8 mouse cellular contexts compared by ENCODE assay signal in the genomic region with DNA sequence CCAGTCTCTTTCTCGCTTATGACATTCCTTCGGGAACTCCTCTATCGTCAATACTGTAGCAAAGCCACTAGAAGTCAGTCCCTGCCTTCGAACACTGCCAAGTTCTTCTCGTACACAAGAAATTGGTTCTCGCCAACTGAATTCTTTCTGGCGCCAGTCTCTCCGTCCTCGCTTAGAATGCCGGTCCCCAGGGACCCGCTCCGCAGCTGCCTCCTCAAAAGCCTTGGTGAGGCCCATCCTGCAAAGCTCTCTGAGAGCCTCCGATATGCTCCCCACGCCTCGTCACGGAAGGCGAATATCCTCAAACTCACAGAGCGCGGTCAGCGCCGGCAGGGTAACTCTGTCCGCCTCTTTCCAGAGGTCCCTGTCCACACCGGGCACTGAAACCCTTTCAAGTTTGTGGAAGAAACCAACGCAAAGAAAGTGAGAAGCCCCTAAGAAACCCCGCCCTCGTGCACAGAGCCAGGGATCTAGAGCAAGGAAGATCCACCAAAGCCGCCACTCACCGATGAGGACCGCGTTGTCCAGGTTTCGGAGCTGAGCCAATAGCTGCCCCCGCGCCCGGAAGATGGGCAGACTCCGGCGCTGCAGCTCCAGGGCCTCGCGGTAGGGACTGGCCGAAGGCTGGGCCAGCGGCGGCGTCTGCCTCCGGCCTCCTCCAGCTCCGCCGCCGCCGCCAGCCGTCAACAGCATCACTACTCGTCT. TPM values are rescaled to one million over a fixed set of nuclear protein-coding genes. Genes with fewer than 3 reads are reported as not detected.
DNase-seq lines count a peak whose midpoint lies in the region; ATAC-seq and TF ChIP-seq lines count a peak whose summit lies in the region.

No protein-coding gene starts in this region.

- DNase-seq in adrenal gland, postnatal 36 days: peak; percentile 73 to 77
- no peak for DNase-seq in adrenal gland, adult 18-20 months (ENCODE audit: low spot score in 2 of 2)
- DNase-seq in thymus, adult 2 months: no peak
- DNase-seq in thymus, postnatal 10 days (ENCODE audit: low spot score in 2 of 2): no peak
- DNase-seq in gastrocnemius, postnatal 25 days: peak; percentile 13
- no peak for DNase-seq in liver, embryonic 13.5 days
- peak; percentile 34 for DNase-seq in splenic B cell, adult 2 months (ENCODE audit: low read depth, low spot score)
- no peak for DNase-seq in frontal cortex, postnatal 14 days (ENCODE audit: low spot score in 2 of 2)

- H3K27me3 ChIP-seq in thymus, adult 2 months (ENCODE audit: control insufficient read depth, insufficient read depth, low read length): no peaks in the 10 kb centered on the region
- H3K27me3 ChIP-seq in liver, embryonic 13.5 days: no peaks in the 10 kb centered on the region
- H3K27me3 ChIP-seq in splenic B cell, adult 2 months (ENCODE audit: control insufficient read depth, insufficient read depth, low read length, poor library complexity, severe bottlenecking): no peaks in the 10 kb centered on the region

- no peak for TF ChIP-seq POLR2A in thymus, adult 2 months (IDR thresholded peaks at IDR 0.05; ENCODE audit: control insufficient read depth, extremely low read depth, insufficient read depth, low read length, poor library complexity)

- no peaks in the 10 kb centered on the region for H3K36me3 ChIP-seq in thymus, adult 2 months (ENCODE audit: control insufficient read depth, insufficient read depth, low read length)
- H3K36me3 ChIP-seq in liver, embryonic 13.5 days: peaks cover 26% of the 10 kb centered on the region
- no peaks in the 10 kb centered on the region; the same call in 1 of the 2 replicates for H3K36me3 ChIP-seq in splenic B cell, adult 2 months (ENCODE audit: control insufficient read depth, insufficient read depth, low read length, poor library complexity, severe bottlenecking)

- no peak for TF ChIP-seq CTCF in thymus, adult 2 months (IDR thresholded peaks at IDR 0.05; ENCODE audit: borderline replicate concordance, control insufficient read depth, extremely low read depth, insufficient read depth, low read length, poor library complexity)

- H3K4me1 ChIP-seq in thymus, adult 2 months (replicated peaks; ENCODE audit: control insufficient read depth, insufficient read depth, low read length): peaks cover 8% of the 10 kb centered on the region; the same call in 1 of the 2 replicates
- H3K4me1 ChIP-seq in liver, embryonic 13.5 days (replicated peaks): peaks cover 27% of the 10 kb centered on the region

- H3K9me3 ChIP-seq in liver, embryonic 13.5 days (replicated peaks): no peaks in the 10 kb centered on the region

- H3K4me2 ChIP-seq in liver, embryonic 13.5 days: peak overlapping the region; percentile 90

- WGBS in thymus, adult 2 months: under 1% methylated on average over 49 of the region's 49 CpGs
- under 1% methylated on average over 49 of the region's 49 CpGs for WGBS in liver, embryonic 13.5 days (ENCODE audit: insufficient replicate concordance)

- no peak overlapping the region for H3K27ac ChIP-seq in thymus, adult 2 months (ENCODE audit: control insufficient read depth, insufficient read depth, low read length)
- peak overlapping the region; percentile 77 for H3K27ac ChIP-seq in liver, embryonic 13.5 days

- peak; percentile 79 for ATAC-seq in liver, embryonic 13.5 days (ENCODE audit: low read depth)

- peak overlapping the region; percentile 86 for H3K9ac ChIP-seq in liver, embryonic 13.5 days

- peak overlapping the region; percentile 59 for H3K4me3 ChIP-seq in thymus, adult 2 months (ENCODE audit: control insufficient read depth, insufficient read depth, low read length)
- H3K4me3 ChIP-seq in liver, embryonic 13.5 days (replicated peaks): peak overlapping the region; percentile 96

RNA-seq across cellular contexts. Expression of gene Dhx33, which starts 0.5 kb away (rescaled TPM):
- 10 to 100 TPM; 28.4 to 31.4 TPM for total RNA-seq in adrenal gland, postnatal 36 days (2021)
- total RNA-seq in adrenal gland, adult 18-20 months (2021): 10 to 100 TPM; 27.8 to 31.7 TPM
- 26.4 and 28.4 TPM in 2 replicates for polyA plus RNA-seq in thymus, adult 2 months (2012; rRNA removed)
- total RNA-seq in gastrocnemius, postnatal 25 days (2021): 1 to 10 TPM; 6.2 to 7.0 TPM
- 7.5 and 10.2 TPM in 2 replicates for polyA plus RNA-seq in liver, embryonic 13.5 days (2015; fragmentation: Nextera tagmentation; extraction: Ambion mirVana)

RNA-seq across cellular contexts. Expression of gene Mis12, which starts 15.6 kb away (rescaled TPM):
- 10 to 100 TPM; 21.8 to 26.3 TPM for total RNA-seq in adrenal gland, postnatal 36 days (2021)
- total RNA-seq in adrenal gland, adult 18-20 months (2021): 10 to 100 TPM; 17.7 to 19.2 TPM
- polyA plus RNA-seq in thymus, adult 2 months (2012; rRNA removed): 8.6 and 10.0 TPM in 2 replicates
- 1 to 10 TPM; 3.9 to 4.8 TPM for total RNA-seq in gastrocnemius, postnatal 25 days (2021)
- 22.6 and 25.4 TPM in 2 replicates for polyA plus RNA-seq in liver, embryonic 13.5 days (2015; fragmentation: Nextera tagmentation; extraction: Ambion mirVana)

RNA-seq across cellular contexts. Expression of gene Derl2, which starts 15.9 kb away (rescaled TPM):
- total RNA-seq in adrenal gland, postnatal 36 days (2021): 10 to 100 TPM; 71.1 to 92.2 TPM
- total RNA-seq in adrenal gland, adult 18-20 months (2021): 10 to 100 TPM; 66.2 to 89.5 TPM
- polyA plus RNA-seq in thymus, adult 2 months (2012; rRNA removed): 12.5 and 14.1 TPM in 2 replicates
- 10 to 100 TPM; 12.5 to 12.7 TPM for total RNA-seq in gastrocnemius, postnatal 25 days (2021)
- polyA plus RNA-seq in liver, embryonic 13.5 days (2015; fragmentation: Nextera tagmentation; extraction: Ambion mirVana): 36.8 and 50.0 TPM in 2 replicates

RNA-seq across cellular contexts. Expression of gene C1qbp, which starts 20.9 kb away (rescaled TPM):
- 100 to 1,000 TPM; 231 to 240 TPM for total RNA-seq in adrenal gland, postnatal 36 days (2021)
- 100 to 1,000 TPM; 195 to 219 TPM for total RNA-seq in adrenal gland, adult 18-20 months (2021)
- polyA plus RNA-seq in thymus, adult 2 months (2012; rRNA removed): 132 and 253 TPM in 2 replicates
- total RNA-seq in gastrocnemius, postnatal 25 days (2021): 100 to 1,000 TPM; 116 to 121 TPM
- polyA plus RNA-seq in liver, embryonic 13.5 days (2015; fragmentation: Nextera tagmentation; extraction: Ambion mirVana): 321 and 342 TPM in 2 replicates

RNA-seq across cellular contexts. Expression of gene 6330403K07Rik, which starts 29.6 kb away (rescaled TPM):
- total RNA-seq in adrenal gland, postnatal 36 days (2021): 1 to 10 TPM; 7.3 to 7.4 TPM
- total RNA-seq in adrenal gland, adult 18-20 months (2021): 10 to 100 TPM; 12.2 to 13.2 TPM
- 0.84 and 1.2 TPM in 2 replicates for polyA plus RNA-seq in thymus, adult 2 months (2012; rRNA removed)
- not detected for total RNA-seq in gastrocnemius, postnatal 25 days (2021)
- polyA plus RNA-seq in liver, embryonic 13.5 days (2015; fragmentation: Nextera tagmentation; extraction: Ambion mirVana): 5.0 and 6.3 TPM in 2 replicates

Comparison
In these comparisons a context has a peak if more than half of its experiments do, and no peak if none do; other contexts are left out.
1. DNase-seq: peak in adrenal gland, postnatal 36 days (2 of 2), gastrocnemius, postnatal 25 days (single experiment) and splenic B cell, adult 2 months (single experiment); none in adrenal gland, adult 18-20 months (0 of 2), thymus, adult 2 months (single experiment), thymus, postnatal 10 days (0 of 2), liver, embryonic 13.5 days (single experiment) and frontal cortex, postnatal 14 days (0 of 2).
2. RNA of gene Derl2, which starts 15.9 kb away (total RNA-seq): 71.1 to 92.2 TPM in adrenal gland, postnatal 36 days and 66.2 to 89.5 TPM in adrenal gland, adult 18-20 months; 12.5 to 12.7 TPM in gastrocnemius, postnatal 25 days; every median in the first group is over 4 times any median in the second.